Mouse (Mus musculus): ENCODE results near the gene Jun.

DNA sequence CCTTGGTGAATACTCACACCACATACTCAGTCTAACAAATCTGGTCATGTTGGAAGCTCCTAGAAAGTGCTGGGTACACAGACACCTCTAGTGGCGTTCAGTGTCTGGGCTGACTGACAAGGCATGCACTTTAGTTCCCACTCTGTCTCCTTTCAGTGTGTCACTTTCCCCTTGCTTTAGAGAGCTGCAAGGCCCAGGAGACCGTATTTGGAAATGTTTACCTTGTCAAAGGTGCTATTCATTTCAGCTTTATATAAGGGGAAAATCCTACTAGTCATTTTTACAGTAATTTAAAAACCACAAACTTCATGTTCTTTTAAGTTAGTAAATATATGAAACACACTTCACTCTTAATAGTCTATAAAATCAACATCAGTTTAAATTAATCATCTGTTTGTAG lies 44.7 kb upstream of the Jun start:
- TF ChIP-seq CTCF (IDR thresholded peaks at IDR 0.05; ENCODE audit: control insufficient read depth, insufficient read depth, insufficient replicate concordance, low read depth, low read length) (no peak), POLR2A (IDR thresholded peaks at IDR 0.05; ENCODE audit: control insufficient read depth, low read depth, low read length) (no peak)

All from testis, adult 2 months (tissue).